Mouse (Mus musculus): ENCODE data around the gene Izumo3.
"Not testable (repeated sequence)": the region's sequence is repeated elsewhere in the genome, so short reads cannot be mapped to it uniquely, and the experiment has no call there.

Izumo3 gene

DNA sequence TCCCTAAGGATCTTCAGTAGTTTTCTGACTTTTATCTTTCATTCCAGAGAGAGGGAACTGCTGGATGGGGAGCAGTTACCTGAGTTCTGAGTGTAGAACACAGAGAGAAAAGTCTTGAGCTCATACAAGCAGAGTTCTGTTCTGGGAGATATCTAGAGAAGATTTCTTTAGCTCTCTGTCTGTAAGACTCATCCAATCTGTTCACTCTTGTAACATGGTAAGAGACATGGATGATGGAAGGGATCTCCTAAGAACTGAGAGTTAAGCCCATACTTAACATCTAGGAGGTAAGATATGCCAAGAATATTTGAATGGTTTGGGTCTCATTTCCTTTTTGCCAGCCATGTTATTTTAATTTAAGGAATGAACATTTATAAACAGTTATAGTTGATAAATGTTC, at the start of gene Izumo3:
Gene Izumo3 (minus strand): TSS at position 101 of the 400 bp plus-strand sequence.
- no peak for DNase-seq

DNA sequence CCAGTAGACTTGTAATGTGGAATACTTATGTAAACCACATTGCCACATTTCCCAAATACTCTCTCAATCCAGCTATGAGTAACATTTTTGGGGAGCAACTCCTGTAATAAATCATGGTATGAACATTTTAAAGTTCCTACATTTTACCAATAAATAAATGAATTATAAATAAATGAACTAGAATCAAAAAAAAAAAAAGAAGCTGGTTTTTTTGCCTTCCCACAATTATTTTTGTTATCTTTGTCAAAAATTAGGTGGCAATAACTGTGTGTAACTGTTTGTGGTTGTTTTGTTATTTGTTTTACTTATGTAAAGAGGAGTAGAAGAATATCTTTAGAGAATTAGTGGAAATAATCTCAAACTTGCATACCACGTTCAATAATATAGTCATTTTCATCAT, 44.6 kb upstream of the Izumo3 start, which contains the start of gene Gm12666:
Gene Gm12666 (minus strand): TSS at position 101 of the 400 bp plus-strand sequence.
- not testable (repeated sequence) for DNase-seq

DNA sequence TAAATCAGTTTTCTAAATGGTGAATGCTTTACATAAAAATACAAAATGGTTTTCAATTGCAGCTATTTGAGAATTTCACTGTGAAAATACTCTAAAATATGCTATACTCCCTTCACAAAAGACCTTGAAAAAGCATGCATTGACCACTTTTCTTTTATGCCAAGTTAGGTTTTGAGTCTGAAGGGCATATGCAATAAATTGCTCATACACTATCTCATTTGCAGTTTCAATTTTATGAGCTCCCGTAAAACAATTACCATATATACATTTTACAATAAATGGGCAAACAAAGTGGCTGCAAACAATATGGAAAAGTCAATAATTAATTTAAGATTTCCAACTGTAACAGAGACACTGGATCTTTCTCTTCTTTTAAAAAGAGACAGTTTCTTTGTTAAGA, 5.6 kb upstream of the Izumo3 start:
- no peak for DNase-seq

DNA sequence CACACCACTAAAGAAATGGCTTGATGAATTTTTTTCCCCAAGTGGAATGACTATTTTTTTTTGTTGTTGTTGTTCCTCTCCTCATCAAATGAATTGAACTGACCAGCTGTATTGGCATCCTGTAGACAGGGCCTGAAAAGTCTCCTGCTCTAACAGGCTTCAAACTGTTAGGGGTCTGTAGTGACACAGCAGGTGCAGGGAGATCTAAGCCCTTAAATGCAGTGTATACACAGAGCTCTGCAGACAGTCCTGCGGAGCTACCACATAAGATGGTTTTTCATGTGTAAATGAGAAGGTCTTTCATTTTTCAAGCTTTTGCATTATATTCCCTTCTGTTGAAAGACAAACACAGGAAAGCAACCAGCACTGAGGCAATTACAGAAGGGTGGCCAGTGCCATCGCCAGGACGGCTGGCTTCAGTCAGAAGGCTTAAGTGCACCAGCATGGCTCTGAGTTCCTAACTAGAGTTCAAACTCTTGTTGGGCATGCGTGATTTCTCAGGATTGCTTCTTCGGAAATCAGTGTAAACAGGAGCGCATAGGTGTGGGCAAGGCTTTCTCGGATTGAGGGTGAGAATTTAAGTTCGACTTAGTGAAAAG, 35.5 kb downstream of the Izumo3 start:
- no peak for DNase-seq

DNA sequence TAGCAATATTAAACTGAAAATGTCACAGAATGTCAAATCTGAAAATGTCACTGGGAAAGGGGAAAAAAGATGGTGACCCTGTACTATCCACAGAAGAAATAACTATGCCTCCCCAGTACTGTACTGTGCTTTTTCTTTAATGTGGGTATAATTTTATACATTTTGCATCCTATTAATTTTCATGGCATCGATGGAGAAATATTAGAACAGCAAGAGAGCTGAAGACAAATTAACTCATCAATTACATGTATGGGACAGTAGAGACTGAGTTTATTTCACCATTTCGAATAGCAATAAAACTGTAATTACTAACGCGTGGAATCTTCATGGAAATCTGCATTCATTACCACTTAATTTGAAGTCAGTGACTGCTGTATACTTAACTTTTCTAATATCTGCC, 49.6 kb downstream of the Izumo3 start:
- no peak for DNase-seq

DNA sequence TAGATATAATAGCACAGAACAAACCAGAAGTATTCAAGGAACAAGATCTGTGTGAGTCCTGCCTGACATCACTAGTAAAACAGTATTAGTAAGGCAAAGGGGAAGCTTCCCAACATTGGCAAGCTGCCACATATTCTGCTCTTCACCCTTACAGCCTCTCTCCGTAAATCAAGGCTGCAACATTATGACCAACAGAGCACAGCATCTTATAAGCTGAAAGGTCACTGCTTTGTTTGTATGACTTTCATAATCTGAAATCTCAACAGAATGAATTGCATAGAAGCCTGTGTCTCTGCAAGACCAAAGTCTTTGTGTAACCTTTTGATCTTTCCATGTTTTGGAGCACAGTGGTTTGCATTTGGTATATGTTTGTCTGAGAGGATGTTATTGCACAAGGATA, 51.1 kb downstream of the Izumo3 start:
- no peak for DNase-seq
